Mouse (Mus musculus) kidney, embryonic 16.5 days (tissue): ENCODE data around the gene Mcfd2. TPM values are rescaled to one million over a fixed set of nuclear protein-coding genes. Genes with fewer than 3 reads are reported as not detected.

Experiments used
- ATAC-seq: fragments of 200-750 bp; cut with Nextera tagmentation; 2 replicates; pipeline ENCODE4 v1.8.0; 2017; ENCODE audit warnings: moderate TSS enrichment; ENCODE audit not compliant: low FRiP score, low TSS enrichment
- H3K27ac ChIP-seq: fragments of 300-500 bp; sonication (generic); 2 replicates; pipeline ENCODE4 v1.5.1; 2014; ENCODE audit warnings: low read length
- H3K27me3 ChIP-seq: fragments of 300-500 bp; sonication (generic); 2 replicates; pipeline ENCODE4 v1.6.1; 2014; ENCODE audit warnings: low read length, control low read depth, mixed read lengths; ENCODE audit not compliant: insufficient read depth
- H3K36me3 ChIP-seq: fragments of 300-500 bp; sonication (generic); 2 replicates; pipeline ENCODE4 v1.6.1; 2014; ENCODE audit warnings: low read length, control low read depth, mixed read lengths; ENCODE audit not compliant: insufficient read depth
- H3K4me1 ChIP-seq: fragments of 300-500 bp; sonication (generic); 2 replicates; pipeline ENCODE4 v1.6.1; 2014; ENCODE audit warnings: low read length, control low read depth, mixed read lengths; ENCODE audit not compliant: insufficient read depth
- H3K4me2 ChIP-seq: fragments of 300-500 bp; sonication (generic); replicated peaks from 2 replicates; pipeline ENCODE4 v1.6.1; 2014; ENCODE audit warnings: low read depth, low read length
- H3K4me3 ChIP-seq: fragments of 300-500 bp; sonication (generic); 2 replicates; pipeline ENCODE4 v1.5.1; 2014; ENCODE audit warnings: mild to moderate bottlenecking, low read length
- H3K9ac ChIP-seq: fragments of 300-500 bp; sonication (generic); replicated peaks from 2 replicates; pipeline ENCODE4 v1.6.1; 2014; ENCODE audit warnings: low read length
- H3K9me3 ChIP-seq: fragments of 300-500 bp; sonication (generic); 2 replicates; pipeline ENCODE4 v1.6.1; 2016; ENCODE audit warnings: low read length, control low read depth
- WGBS: fragments of 180-500 bp; shearing (Covaris S2); extraction: QIAGEN DNeasy Blood & Tissue Kit; methylation state at CpG from one replicate; pipeline ENCODE4 v1.1.7; 2014; 5-methylcytosine and 5-hydroxymethylcytosine counted together
- polyA plus RNA-seq: library from polyadenylated mRNA; unstranded; fragments of >200 nt; fragmentation: Nextera tagmentation; extraction: Ambion mirVana; gene quantifications from 2 replicates; pipeline ENCODE4 v1.2.1, GENCODE M21; 2015

Gene Mcfd2
- polyA plus RNA-seq, 1 experiment from 2014 or later = 151 TPM

DNA sequence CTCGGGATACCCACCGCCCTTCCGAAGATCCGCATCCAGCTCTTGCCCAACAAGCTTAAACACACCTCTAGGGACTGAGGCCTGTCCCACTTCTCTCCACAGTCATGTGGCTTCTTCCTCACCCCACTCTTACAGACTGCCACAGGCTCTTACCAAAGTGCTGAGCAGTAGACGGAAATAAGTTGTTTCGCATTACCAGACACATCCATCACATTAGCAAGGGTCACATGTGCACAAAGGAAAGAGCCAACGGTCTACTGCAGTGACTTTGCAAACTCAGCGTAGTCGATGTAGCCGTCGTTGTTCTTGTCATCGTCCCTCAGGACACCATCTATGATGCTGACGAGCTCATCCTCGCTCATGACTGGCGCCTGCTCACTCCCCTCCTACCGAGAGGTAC, 10.1 kb downstream of the Mcfd2 start:
- Histone ChIP-seq H3K27ac (no peak overlapping the region), H3K9me3 (peaks cover 3% of the 10 kb centered on the region; the same call in 1 of the 2 replicates), H3K27me3 (no peaks in the 10 kb centered on the region), H3K4me3 (no peak overlapping the region), H3K36me3 (peaks cover 62% of the 10 kb centered on the region), H3K9ac (no peak overlapping the region), H3K4me2 (no peak overlapping the region), H3K4me1 (no peaks in the 10 kb centered on the region)
- ATAC-seq = no peak
- WGBS = 85% methylated on average over 16 of the region's 16 CpGs

DNA sequence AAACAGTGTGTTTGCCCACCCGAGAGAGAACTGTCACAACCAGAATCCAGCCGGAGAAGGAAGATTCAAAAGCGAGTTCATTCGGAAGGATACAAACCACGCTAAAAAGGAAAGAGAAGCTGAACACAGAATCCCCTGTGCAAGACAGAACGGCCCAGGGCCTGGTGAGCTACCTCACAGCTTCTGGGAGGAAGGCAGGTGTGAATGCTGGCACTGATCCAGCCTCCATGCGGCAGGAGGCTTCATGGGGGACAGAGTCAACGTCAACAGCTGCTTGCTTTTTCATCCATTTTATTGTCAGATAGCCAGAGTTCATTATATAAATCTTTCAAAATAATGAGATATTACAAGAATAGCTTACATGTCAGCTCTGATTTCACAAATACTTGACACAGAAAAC, 11.4 kb downstream of the Mcfd2 start:
- WGBS = 79% methylated on average over 8 of the region's 8 CpGs
- H3K36me3 ChIP-seq = peaks cover 49% of the 10 kb centered on the region
- H3K9ac ChIP-seq = no peak overlapping the region
- H3K4me3 ChIP-seq = no peak overlapping the region
- H3K9me3 ChIP-seq = no peaks in the 10 kb centered on the region
- no peaks in the 10 kb centered on the region for H3K27me3 ChIP-seq
- no peak overlapping the region for H3K4me2 ChIP-seq
- no peaks in the 10 kb centered on the region for H3K4me1 ChIP-seq
- H3K27ac ChIP-seq = no peak overlapping the region
- no peak for ATAC-seq

GRCm38 (mm10) chr17:87246103-87246502, 19.6 kb downstream of the Mcfd2 start:
- no peak for ATAC-seq
- H3K9ac ChIP-seq = no peak overlapping the region
- H3K4me1 ChIP-seq = peaks cover 19% of the 10 kb centered on the region
- H3K36me3 ChIP-seq = no peaks in the 10 kb centered on the region
- H3K27ac ChIP-seq = peak overlapping the region; percentile 41; the same call in 1 of the 2 replicates
- H3K4me2 ChIP-seq = no peak overlapping the region
- WGBS = 57% methylated on average over 9 of the region's 9 CpGs
- no peaks in the 10 kb centered on the region; the same call in 1 of the 2 replicates for H3K9me3 ChIP-seq
- no peak overlapping the region for H3K4me3 ChIP-seq
- no peaks in the 10 kb centered on the region for H3K27me3 ChIP-seq

- Histone ChIP-seq H3K4me1 (no peaks in the 10 kb centered on the region), H3K27ac (no peak overlapping the region), H3K4me3 (no peak overlapping the region), H3K9ac (no peak overlapping the region), H3K36me3 (no peaks in the 10 kb centered on the region), H3K27me3 (no peaks in the 10 kb centered on the region), H3K4me2 (no peak overlapping the region), H3K9me3 (no peaks in the 10 kb centered on the region; the same call in 1 of the 2 replicates)
- 79% methylated on average over 11 of the region's 11 CpGs for WGBS
- no peak for ATAC-seq
Observed at GRCm38 (mm10) chr17:87237826-87238225, 27.9 kb downstream of the Mcfd2 start.

DNA sequence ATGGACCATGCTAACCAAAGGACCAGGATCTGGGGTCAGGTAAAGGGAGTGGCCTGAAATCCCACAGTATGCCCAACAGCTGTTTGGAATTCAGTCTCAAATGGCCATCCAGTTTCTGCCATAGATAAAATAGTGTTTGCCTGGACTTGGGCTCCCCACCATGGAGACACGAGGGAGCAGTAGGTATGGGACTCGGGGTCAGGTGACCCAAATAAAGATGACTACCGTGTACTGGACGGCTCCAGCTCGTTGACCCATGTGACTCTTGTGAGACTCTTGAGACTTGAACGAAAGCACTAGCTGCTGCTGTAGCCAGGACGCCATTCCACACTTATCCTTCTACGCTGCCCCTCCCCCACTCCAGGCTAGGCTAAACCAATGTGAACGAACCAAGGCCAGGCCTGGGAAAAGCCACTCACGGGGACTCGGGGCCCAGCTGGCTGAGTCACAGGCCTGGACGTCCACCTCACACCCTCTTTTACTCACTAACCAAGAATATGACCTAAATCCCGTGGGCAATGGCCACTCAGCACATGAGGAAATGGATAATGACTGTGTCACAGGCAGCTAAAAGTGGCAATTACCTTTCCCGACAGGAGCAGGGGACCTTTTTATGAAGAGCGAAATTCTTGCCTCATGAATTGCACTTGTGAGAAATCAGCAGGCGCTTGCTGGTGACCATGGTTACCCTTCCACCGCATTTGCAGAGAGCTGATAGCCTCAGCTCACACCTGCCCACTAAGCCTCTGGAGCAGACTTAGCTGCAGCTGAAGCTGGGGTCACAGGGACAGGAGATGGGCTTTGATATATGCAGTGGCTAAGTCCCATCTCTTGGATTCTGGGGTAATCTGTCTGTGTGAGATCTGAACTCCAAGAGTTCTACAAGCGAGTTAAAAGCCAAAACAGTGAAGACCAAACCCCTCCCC, 28.7 kb downstream of the Mcfd2 start:
- H3K27me3 ChIP-seq = no peaks in the 10 kb centered on the region
- no peaks in the 10 kb centered on the region for H3K4me1 ChIP-seq
- H3K4me2 ChIP-seq = 0 out of 2 replicates have a peak overlapping the region, but pooled peaks have one; percentile 5
- no peaks in the 10 kb centered on the region for H3K9me3 ChIP-seq
- 32% methylated on average over 18 of the region's 18 CpGs for whole genome bisulfite sequencing
- no peak overlapping the region for H3K4me3 ChIP-seq
- no peak overlapping the region for H3K27ac ChIP-seq
- peak; percentile 66 for ATAC-seq
- no peak overlapping the region for H3K9ac ChIP-seq
- no peaks in the 10 kb centered on the region for H3K36me3 ChIP-seq

GRCm38 (mm10) chr17:87235019-87235418, 30.7 kb downstream of the Mcfd2 start:
- ATAC-seq = no peak
- Histone ChIP-seq H3K9ac (no peak overlapping the region), H3K4me2 (no peak overlapping the region), H3K9me3 (no peaks in the 10 kb centered on the region), H3K4me3 (no peak overlapping the region), H3K27me3 (no peaks in the 10 kb centered on the region), H3K4me1 (no peaks in the 10 kb centered on the region), H3K36me3 (no peaks in the 10 kb centered on the region), H3K27ac (no peak overlapping the region)
- 86% methylated on average over 6 of the region's 6 CpGs for WGBS

DNA sequence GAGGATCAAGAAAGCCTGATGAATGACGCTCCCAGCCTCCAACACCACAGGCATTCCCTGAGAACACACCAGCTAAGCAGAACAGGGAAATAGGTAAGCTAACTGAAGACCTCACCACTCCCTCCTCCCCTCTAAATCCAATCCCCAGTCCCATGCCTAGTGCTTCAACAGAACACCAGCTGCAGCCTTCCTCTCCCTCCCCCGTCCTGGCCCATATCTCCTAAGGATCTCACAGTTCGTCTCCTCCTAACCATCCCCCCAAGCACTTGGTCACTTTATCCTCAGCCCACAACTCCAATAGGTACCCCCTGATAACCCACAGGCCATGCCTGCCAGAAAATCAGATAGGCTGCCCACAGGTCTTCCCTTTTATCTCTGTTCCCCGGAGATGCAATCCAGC, 37.9 kb downstream of the Mcfd2 start:
- no peak for ATAC-seq
- H3K27me3 ChIP-seq = no peaks in the 10 kb centered on the region
- no peak overlapping the region for H3K9ac ChIP-seq
- WGBS = 67% methylated on average over 4 of the region's 4 CpGs
- no peaks in the 10 kb centered on the region for H3K9me3 ChIP-seq
- H3K36me3 ChIP-seq = no peaks in the 10 kb centered on the region
- peaks cover 5% of the 10 kb centered on the region; the same call in 1 of the 2 replicates for H3K4me1 ChIP-seq
- no peak overlapping the region for H3K27ac ChIP-seq
- no peak overlapping the region for H3K4me3 ChIP-seq
- H3K4me2 ChIP-seq = no peak overlapping the region

DNA sequence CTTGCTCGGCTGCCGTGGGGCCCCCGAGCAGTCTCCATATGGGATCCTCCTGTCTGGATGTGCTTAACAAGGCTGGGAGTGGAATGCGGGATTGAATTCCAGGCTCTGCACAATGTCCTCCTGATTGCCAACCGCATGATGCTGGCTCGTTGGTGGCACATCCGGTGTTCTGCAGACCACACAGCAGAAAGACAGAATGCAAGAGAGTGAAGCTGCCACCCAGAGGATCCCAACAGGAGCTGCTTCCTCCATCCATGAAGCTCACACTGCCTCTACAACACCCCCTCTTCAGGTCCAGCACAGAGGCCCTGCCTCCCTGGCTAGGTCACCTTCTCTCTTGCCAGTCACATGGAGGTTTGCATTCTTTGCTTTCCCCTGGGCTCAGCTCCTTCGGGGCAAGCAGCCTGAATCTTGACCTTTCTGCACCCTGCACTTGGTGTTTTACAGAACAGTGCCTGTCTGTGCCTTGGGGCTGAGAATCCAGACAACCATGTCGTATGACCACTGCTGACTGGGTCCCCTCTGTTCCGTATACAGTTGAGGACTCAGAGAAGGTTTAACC, 39.6 kb downstream of the Mcfd2 start:
- ATAC-seq = peak; percentile 49; the same call in 1 of the 2 replicates
- no peaks in the 10 kb centered on the region for H3K27me3 ChIP-seq
- H3K4me2 ChIP-seq = no peak overlapping the region
- no peak overlapping the region for H3K27ac ChIP-seq
- H3K4me1 ChIP-seq = peaks cover 5% of the 10 kb centered on the region; the same call in 1 of the 2 replicates
- no peak overlapping the region for H3K9ac ChIP-seq
- no peaks in the 10 kb centered on the region for H3K9me3 ChIP-seq
- 51% methylated on average over 10 of the region's 10 CpGs for WGBS
- H3K36me3 ChIP-seq = no peaks in the 10 kb centered on the region
- no peak overlapping the region for H3K4me3 ChIP-seq

GRCm38 (mm10) chr17:87225384-87225783, 40.4 kb downstream of the Mcfd2 start:
- Histone ChIP-seq H3K27me3 (no peaks in the 10 kb centered on the region), H3K4me1 (peaks cover 5% of the 10 kb centered on the region; the same call in 1 of the 2 replicates), H3K4me2 (no peak overlapping the region), H3K9me3 (no peaks in the 10 kb centered on the region), H3K9ac (no peak overlapping the region), H3K4me3 (no peak overlapping the region), H3K36me3 (no peaks in the 10 kb centered on the region), H3K27ac (no peak overlapping the region)
- 93% methylated on average over 9 of the region's 9 CpGs for WGBS
- ATAC-seq = no peak

GRCm38 (mm10) chr17:87224461-87224860, 41.3 kb downstream of the Mcfd2 start:
- Histone ChIP-seq H3K36me3 (no peaks in the 10 kb centered on the region), H3K4me3 (no peak overlapping the region), H3K4me1 (peaks cover 5% of the 10 kb centered on the region; the same call in 1 of the 2 replicates), H3K9me3 (no peaks in the 10 kb centered on the region), H3K27ac (no peak overlapping the region), H3K4me2 (no peak overlapping the region), H3K9ac (no peak overlapping the region), H3K27me3 (no peaks in the 10 kb centered on the region)
- no peak for ATAC-seq
- 63% methylated on average over 2 of the region's 2 CpGs for WGBS
